Mouse (Mus musculus) thymus, adult 2 months (tissue): ENCODE results near the gene Stambpl1.

ENCODE experiments used
- CTCF ChIP-seq: fragments of 200-500 bp; IDR thresholded peaks from 2 replicates; pipeline ENCODE4 v1.5.1; 2012; ENCODE audit warnings: mild to moderate bottlenecking, control low read depth, low read length, moderate library complexity, borderline replicate concordance; ENCODE audit not compliant: control insufficient read depth, poor library complexity, insufficient read depth; ENCODE audit errors: extremely low read depth
- POLR2A ChIP-seq: fragments of 200-500 bp; IDR thresholded peaks from 2 replicates; pipeline ENCODE4 v1.6.1; 2012; ENCODE audit warnings: mild to moderate bottlenecking, low read length, control low read depth, moderate library complexity; ENCODE audit not compliant: control insufficient read depth, poor library complexity, insufficient read depth; ENCODE audit errors: extremely low read depth

GRCm38 (mm10) chr19:34162693-34163092, 29.3 kb upstream of the Stambpl1 start:
- no peak for TF ChIP-seq CTCF
- no peak for TF ChIP-seq POLR2A
